Mouse (Mus musculus) layer of hippocampus, adult 9-10 months (tissue): Measurements from ENCODE around the gene Grm8.

Experiments
- DNase-seq: peaks from one replicate; pipeline ENCODE4 v3.0.0; 2022; ENCODE audit warnings: low spot score

Gene Grm8

DNA sequence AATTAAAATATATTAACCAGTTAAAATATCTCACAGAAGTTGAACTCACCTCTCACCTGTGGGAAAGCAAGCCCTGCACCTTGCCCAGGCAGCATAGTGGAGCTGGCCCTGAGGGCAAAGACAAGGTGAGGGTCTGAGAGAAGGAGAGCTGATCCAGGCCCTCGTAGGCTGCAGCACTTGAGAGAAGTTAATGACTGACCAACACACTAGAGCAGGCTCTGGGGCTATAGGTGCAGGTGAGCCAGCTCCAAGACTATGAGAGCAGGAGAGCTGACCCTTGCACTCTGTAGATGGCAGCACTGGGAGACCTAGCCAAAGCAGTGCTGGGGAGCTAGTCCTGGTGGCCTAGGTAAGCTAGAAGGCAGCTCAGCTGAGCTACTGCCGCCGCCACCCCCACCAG is 499.1 kb downstream of the Grm8 start:
- DNase-seq: no peak

DNA sequence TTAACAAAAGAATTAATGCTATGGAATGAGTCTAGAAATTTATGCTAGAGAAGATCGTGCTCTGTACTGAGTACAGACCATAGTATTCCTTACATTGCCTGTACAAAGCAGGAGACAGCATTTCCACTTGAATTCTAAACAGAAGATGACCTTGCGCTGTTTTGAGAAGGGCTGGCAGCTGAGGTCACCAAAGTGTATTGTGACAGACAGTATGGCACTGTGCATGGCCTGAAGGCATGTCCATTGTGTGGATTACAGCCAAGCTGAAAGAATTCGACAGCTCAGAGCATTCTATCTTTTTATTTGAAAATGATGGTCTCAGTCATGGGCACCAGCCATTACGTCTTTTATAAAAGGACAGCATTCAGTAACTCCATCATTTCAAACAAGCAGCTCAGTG is 517.5 kb downstream of the Grm8 start:
- DNase-seq: no peak

DNA sequence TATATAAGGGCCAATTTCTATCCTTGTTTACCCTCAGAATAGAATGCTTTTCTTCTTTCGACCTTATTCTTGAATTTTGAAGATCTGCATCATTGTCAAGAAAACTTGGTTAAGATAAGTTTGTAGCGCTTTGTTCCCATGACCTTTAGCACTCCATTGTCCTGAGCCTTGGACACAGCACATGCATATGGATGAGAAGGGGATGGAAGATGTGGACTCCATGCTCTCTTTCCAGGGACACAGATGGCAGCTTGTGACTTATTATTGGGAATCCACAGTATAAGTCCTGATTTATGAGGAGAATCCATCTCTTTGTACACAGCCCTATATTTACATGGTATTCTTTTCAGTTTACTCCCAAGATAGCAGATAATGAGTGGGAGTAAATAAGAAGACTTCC is 554.5 kb downstream of the Grm8 start:
- DNase-seq: no peak

- DNase-seq: no peak
These were observed 589.5 kb downstream of the Grm8 start for GRCm38 (mm10) chr6:27545516-27545915.

- DNase-seq: no peak
These were observed 617.4 kb downstream of the Grm8 start for GRCm38 (mm10) chr6:27517620-27518019.

- DNase-seq: no peak
These were observed 674.0 kb downstream of the Grm8 start for GRCm38 (mm10) chr6:27460998-27461397.

GRCm38 (mm10) chr6:27408473-27408872 is 726.5 kb downstream of the Grm8 start:
- peak; percentile 31 for DNase-seq

DNA sequence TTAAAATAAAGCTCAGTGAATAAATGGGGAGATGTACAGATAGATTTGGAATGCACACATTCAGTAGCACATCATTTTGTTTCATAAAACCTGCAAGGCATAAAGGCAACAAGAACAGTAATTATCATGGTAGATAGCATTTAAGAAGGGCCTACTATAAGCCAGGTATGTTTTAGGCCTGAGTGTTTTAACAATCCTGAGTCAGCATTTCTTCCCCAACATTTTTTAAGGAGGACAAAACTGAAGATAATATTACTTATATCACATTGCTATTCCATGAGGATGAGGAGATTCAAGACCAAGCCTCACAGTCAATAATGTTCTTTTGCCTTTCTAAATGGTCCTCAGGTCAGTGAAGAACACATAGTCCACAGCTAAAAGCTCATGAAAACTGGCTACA is 762.6 kb downstream of the Grm8 start:
- DNase-seq: no peak

- DNase-seq: no peak
These were observed 763.9 kb downstream of the Grm8 start for GRCm38 (mm10) chr6:27371095-27371494.

- DNase-seq: no peak
These were observed 771.2 kb downstream of the Grm8 start for GRCm38 (mm10) chr6:27363775-27364174.

DNA sequence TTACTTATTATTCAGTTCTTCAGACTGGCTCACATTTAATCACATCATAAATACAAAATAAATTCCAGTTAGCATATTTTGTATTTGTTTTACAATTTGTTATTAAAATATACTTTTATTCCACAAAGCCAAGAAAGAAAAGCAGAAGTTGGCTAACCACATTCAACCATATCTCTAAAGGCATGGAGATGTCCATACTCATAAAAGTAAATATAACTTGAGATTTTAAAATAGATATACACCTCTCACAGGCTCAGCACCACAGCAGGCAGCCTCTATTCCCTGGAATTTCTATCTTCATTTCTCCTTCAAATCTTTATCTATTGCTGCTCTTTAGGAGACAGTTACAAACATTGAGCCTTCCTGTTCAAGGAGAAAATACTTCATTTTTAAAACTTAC is 774.5 kb downstream of the Grm8 start:
- no peak for DNase-seq

- no peak for DNase-seq
These were observed 783.8 kb downstream of the Grm8 start for GRCm38 (mm10) chr6:27351147-27351546.

DNA sequence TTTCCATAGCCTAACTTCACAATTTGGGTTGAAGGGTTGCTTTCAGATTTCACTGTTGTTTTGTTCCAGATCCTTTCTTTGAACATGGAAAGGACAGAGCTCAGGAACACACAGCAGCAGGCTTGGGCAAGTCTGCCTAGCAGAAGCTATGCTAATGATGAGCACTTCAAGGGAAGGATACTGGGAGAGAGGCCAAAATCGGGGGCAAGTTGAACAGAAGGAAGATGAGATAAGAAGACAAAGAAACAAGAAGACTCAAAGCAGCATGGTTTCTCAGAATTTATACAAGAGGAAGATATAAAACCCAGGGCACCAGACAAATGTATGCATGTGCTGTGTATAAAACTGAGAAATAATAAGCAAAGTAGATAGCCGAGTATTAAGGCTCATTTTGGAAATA is 786.7 kb downstream of the Grm8 start:
- DNase-seq: no peak

- DNase-seq: no peak
These were observed 788.7 kb downstream of the Grm8 start for GRCm38 (mm10) chr6:27346311-27346710.

GRCm38 (mm10) chr6:27340131-27340530 is 794.8 kb downstream of the Grm8 start:
- peak; percentile 17 for DNase-seq

- DNase-seq: no peak
These were observed 816.4 kb downstream of the Grm8 start for GRCm38 (mm10) chr6:27318575-27318974.

DNA sequence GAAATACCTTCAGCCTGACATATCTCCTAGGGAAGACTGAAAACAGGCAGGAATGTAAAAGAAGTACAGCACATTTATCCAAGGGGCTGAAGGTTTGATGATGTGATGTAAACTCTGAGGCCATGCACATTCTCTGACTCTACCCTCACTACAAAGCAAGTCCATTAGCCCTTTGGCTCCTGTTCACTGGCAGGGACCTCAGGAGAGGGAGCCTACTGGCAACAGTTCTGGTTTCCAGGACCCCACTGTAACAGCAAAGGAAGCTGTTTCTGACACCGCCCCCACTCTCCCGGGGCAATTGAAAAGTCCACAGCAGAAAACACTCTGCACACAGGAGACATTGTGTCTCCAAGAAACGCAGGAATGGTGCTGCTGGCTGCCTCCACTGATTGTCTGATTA is 817.6 kb downstream of the Grm8 start:
- DNase-seq: no peak

DNA sequence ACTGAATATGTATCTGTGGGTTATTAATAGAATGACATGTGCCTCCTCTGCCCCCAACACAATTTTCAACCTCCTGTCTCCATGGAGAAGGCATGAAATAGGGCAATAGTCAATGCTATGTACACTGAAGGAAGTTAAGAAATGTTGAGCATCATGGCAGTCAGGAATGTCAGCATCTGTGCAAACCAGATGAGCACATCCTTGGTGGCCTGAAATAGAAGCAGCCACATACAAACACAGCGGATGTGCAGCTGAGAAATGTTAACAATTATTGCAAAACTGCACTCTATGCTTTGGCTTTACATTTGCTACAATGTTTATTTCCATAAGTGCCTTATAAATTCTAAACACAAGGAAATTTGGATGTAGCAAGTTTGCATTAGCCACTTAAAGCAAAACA is 819.0 kb downstream of the Grm8 start:
- DNase-seq: no peak

- DNase-seq: no peak
These were observed 820.5 kb downstream of the Grm8 start for GRCm38 (mm10) chr6:27314273-27315009.

GRCm38 (mm10) chr6:27310401-27310800 is 824.6 kb downstream of the Grm8 start:
- no peak for DNase-seq

DNA sequence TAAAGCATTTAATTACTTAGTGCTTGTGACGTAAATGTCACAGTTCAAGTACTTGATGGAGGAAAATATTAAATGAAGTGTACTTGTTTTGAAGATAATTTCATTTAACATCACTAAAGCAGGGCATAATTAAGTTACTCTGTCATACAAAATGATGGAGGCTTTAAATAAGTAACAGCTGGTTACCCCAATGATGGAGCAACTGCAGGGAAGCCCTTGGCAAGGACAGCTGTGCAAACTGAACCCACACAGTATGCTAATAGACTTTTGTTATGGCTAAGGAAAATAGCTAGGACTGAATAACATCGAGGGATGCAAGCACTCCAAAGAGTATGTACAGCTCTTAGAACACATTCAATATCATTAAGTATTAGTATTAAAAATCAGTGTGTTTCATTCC is 829.6 kb downstream of the Grm8 start:
- no peak for DNase-seq

GRCm38 (mm10) chr6:27264972-27265371 is 870.0 kb downstream of the Grm8 start:
- DNase-seq: no peak

- DNase-seq: no peak
These were observed 872.4 kb downstream of the Grm8 start for GRCm38 (mm10) chr6:27262611-27263010.

GRCm38 (mm10) chr6:27240416-27240815 is 894.6 kb downstream of the Grm8 start:
- no peak for DNase-seq
